Mouse (Mus musculus) layer of hippocampus, postnatal 14 days (tissue): Measurements from ENCODE around the gene Cdk5. TPM values are rescaled to one million over a fixed set of nuclear protein-coding genes. Genes with fewer than 3 reads are reported as not detected.

Experiments
- DNase-seq, 2 experiments: peaks; one replicate each; pipeline ENCODE4 v3.0.0; 2021 to 2022; ENCODE audit warnings: low spot score in 2 of 2, mixed read lengths in 1 of 2
- total RNA-seq, 2 experiments: library from RNA; stranded (reverse); gene quantifications; 2 replicates each; pipeline ENCODE4 v1.2.3; 2021

Cdk5 gene
- total RNA-seq, 2 experiments from 2014 or later: 127 to 133 TPM

DNA sequence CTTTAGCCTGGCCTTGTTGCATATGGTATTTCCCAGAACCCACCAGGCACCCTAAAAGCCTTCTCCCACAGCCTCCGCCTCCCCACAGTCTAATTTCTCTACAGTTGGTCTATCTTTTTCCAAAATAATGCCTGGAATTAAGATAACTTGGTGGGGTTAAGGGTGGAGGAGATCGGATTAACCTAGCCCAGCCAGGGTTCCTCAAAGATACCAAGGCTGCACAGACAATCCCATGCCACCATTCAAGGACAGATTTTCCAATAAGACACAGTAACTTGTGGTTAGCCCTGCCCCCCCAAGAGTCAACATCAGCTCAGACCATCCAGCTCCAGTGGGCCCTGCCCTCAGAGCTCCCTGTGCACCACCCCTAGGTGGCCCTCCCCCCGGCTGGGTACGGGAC, 42.8 kb downstream of the Cdk5 start:
- DNase-seq: no peak

- DNase-seq: no peak
Observed at GRCm38 (mm10) chr5:24379501-24379900, 43.8 kb downstream of the Cdk5 start.

GRCm38 (mm10) chr5:24378700-24379099, 44.6 kb downstream of the Cdk5 start:
- DNase-seq: no peak

DNA sequence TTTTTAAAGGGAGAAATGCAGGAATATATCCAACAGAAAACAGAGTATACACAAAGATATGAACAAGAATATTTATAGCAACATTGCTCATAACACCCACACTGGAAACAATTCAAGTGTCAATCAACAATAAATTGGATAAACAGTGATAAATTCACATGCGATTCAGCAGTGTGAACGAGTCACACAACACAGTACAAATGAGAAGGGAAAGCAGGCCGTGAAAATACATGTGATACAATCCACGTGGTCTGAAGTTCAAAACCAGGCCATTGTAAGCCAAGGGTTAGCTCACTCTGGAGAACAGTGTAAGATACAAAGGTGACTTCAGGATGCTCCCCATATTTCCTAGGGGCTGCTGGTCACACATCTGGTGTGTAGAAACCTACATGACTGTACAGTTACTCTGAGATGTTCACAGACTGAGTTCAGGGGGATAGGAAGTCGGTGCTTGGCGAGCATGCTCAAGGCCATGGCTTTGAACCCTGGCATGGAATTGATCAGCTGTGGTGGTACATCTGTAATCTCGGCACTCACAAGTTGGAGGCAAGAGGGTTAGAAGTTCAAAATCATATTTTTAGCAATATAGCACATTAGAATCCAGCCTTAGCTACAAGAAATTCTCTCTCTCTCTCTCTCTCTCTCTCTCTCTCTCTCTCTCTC, 48.5 kb downstream of the Cdk5 start:
- DNase-seq: no peak

DNA sequence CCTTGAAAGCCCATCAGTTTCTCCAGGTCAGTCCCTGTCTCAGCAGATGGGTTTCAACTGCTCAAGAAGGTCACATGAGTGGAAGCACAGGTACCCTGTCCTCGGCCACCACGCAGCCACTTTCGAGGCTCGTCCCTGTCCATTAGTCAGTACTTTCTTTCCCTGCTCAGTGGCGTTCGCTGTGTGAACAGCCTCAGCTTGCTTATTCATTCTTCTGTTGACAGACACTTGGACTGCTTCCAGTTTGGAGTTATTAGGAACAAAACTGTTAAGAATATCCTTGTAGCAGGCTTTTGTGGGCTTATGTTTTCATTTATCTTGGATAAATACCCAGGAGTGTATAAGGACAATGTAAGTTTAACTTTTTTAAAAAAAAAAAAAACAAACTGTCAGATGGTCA, 49.1 kb downstream of the Cdk5 start:
- peak in 1 of 2 experiments; percentile 64 for DNase-seq

DNA sequence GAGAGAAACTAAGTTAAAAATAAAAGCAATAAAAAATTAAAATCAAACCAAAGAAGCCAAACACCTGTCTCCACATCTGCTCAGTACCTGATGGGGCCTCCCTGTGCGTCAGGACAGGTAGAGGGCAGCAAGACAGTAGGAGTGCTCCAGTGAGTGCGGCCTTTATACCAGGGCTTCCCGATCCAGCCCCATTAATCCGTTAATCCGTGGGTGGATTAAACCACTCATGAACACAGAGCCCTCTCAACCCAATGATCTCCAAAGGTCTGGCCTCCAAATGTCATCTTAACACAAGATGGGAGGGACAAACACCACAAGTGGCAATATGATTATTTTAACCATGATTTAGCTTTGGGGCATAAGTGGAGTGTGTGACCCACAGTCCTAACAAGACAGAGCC, 49.5 kb downstream of the Cdk5 start:
- DNase-seq: no peak

GRCm38 (mm10) chr5:24369767-24370166, 53.6 kb downstream of the Cdk5 start:
- no peak for DNase-seq

Other genes starting within 250 kb of the Cdk5 start
- 10 to 100 TPM; 17.9 to 19.2 TPM for gene Kcnh2, start 71.9 kb downstream of the Cdk5 start, total RNA-seq
- gene Nos3, start 58.7 kb downstream of the Cdk5 start, total RNA-seq: 1 to 10 TPM; 9.4 to 10.0 TPM
- 1 to 10 TPM; 2.8 to 3.4 TPM for gene Atg9b, start 31.4 kb downstream of the Cdk5 start, total RNA-seq
- 10 to 100 TPM; 43.0 to 54.1 TPM for gene Abcb8, start 29.9 kb downstream of the Cdk5 start, total RNA-seq
- under 1 TPM in 1 of 2 experiments, not detected in 1; 0.18 TPM for gene Asic3, start 10.1 kb downstream of the Cdk5 start, total RNA-seq
- 10 to 100 TPM; 33.0 to 45.8 TPM for gene Slc4a2, start 307 bp upstream of the Cdk5 start, total RNA-seq
- 100 to 1,000 TPM; 113 to 116 TPM for gene Fastk, start 21.8 kb upstream of the Cdk5 start, total RNA-seq
- gene Tmub1, start 24.3 kb upstream of the Cdk5 start, total RNA-seq: 10 to 100 TPM; 23.1 to 27.5 TPM
- gene Agap3, start 28.6 kb upstream of the Cdk5 start, total RNA-seq: 100 to 1,000 TPM; 540 to 568 TPM
- gene Gbx1, start 103.7 kb upstream of the Cdk5 start, total RNA-seq: not detected
- gene Asb10, start 117.4 kb upstream of the Cdk5 start, total RNA-seq: under 1 TPM; 0.28 to 0.33 TPM
- not detected for gene 4931409K22Rik, start 133.3 kb upstream of the Cdk5 start, total RNA-seq
- gene Abcf2, start 153.9 kb upstream of the Cdk5 start, total RNA-seq: 10 to 100 TPM; 59.9 to 61.5 TPM
- gene Chpf2, start 163.2 kb upstream of the Cdk5 start, total RNA-seq: 10 to 100 TPM; 64.3 to 73.2 TPM
- 100 to 1,000 TPM; 112 to 113 TPM for gene Smarcd3, start 200.9 kb upstream of the Cdk5 start, total RNA-seq